Mouse (Mus musculus) liver, embryonic 14.5 days (tissue): ENCODE data around the gene Sapcd2.
A peak's percentile ranks its signal among the peaks of the same experiment; 100 is the strongest.

ENCODE experiments used
- CTCF ChIP-seq: IDR thresholded peaks from 2 replicates; pipeline ENCODE4 v1.5.1; 2016; ENCODE audit warnings: antibody characterized with exemption, low read depth, control low read depth
- EP300 ChIP-seq: IDR thresholded peaks from 2 replicates; pipeline ENCODE4 v1.6.1; 2016; ENCODE audit warnings: antibody characterized with exemption, low read depth

DNA sequence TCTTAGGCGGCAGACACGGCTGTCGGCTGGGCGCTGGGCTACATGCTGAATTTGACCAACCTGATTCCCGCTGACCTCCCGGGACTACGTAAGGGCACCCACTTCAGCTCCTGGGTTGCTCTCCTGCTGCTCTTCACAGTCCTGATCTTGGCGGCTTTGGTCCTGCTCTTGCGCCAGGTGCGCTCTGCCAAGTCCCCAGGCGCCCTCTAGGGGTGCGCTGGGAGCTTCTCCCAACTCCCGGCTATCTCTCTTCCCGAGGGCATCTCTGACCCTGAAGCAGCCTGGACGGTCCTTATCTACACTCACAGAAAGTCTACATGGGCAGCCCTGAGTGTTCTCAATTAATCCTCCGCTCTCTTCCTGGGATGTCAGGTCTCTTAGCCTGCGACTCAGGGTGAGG is 28.6 kb downstream of the Sapcd2 start:
- TF ChIP-seq EP300, result no peak
- peak; percentile 76 for TF ChIP-seq CTCF
